Mouse (Mus musculus): Measurements from ENCODE around the gene Pomt2.

The Pomt2 gene

DNA sequence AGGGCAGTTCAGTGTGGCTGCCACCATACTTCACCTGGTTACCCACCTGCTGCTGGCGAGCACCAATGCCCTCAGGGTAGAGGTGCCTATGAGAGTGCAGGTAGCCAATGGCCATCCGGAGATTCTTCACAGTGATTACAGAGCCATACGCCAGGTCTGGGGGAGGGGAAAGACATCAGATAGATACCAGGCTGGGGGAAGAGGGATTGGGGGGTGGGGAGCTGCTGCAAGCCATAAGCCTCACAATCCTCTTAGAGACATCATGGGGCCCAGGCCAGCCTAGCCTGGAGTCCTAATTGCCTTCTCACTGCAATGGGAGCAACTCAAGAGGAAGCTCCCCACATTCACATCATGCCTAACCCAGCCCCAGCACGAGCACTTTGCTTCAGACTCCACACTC, 20.5 kb downstream of the Pomt2 start:
- DNase-seq, result no peak

DNA sequence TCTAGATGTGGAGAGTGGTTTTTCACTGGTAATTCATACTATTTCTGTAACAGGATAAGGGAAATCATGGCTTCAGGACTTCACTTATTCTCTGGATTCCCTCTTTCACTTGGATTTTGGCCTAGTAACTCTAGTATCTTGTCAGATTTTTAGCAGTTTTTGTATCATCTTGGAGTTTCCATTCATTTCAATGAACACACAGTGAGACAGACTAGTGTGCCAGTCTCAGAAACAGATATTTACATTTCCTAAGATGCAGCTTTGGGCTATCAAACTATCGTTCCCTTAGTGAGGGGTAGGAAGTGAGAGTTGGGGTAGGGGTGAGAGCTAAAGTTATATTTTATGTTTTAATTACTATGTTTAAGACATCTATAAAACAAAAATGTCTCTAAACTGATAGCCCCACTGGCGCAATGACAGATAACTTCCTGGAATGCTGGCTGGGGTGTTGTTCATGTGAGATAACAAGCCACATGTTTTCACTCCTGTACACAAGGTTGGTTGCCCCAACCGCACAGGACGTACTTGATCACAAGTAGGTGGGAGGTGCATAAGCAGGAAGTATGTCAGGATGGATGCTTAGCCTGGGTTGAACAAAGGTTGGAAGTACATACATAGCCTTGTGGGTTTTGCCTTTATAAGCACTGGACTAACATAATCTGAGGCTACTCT, 25.7 kb downstream of the Pomt2 start:
- DNase-seq, result no peak

DNA sequence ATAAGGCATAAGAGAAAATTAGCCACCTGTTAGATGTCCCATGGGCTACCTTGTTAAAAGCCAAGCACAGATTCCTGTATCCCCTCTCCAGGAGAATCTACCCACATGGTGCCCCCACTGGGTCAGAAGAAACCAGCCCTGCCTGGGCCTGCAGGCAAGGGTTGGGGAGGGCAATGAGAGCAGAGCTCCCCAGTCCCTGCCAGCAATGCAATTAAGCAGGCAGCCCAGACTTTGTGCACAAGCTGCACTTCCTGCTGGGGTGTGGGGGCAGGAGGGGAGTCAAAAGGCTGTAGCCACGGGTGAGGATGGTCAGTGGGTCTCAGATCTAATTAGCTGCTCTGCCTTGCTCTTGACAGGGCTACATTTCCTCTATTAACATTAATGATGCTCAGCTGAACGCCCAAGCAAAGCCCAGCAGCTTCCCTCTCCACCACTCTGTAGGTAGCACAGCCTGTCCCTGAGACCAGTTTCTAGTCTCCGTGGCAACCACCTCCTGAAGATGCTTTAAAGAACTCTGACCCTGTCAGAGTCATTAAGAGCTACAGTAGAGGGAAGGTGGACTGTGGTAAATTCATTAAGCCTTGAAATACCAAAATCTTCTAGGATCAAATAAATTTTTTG, 40.3 kb downstream of the Pomt2 start:
- no peak for DNase-seq

DNA sequence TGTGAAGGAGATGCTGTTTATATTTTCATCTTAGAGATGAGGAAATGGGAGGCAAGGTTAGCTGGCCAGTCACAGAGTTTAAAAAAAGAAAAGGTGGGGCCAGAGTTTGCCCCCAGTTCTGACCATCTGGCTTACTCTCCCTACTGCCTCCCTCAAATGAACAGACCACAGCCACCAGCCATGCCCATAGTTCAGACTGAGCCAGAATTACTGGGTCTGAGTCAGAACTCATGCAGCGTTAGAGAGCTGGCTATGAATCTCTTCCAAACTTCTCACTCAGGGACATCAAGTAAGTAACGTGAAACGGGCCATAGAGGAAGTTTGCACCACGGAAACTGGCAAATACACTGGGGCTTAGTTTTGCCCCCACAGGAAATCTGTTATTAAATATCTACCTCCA, 43.0 kb downstream of the Pomt2 start:
- no peak for DNase-seq

DNA sequence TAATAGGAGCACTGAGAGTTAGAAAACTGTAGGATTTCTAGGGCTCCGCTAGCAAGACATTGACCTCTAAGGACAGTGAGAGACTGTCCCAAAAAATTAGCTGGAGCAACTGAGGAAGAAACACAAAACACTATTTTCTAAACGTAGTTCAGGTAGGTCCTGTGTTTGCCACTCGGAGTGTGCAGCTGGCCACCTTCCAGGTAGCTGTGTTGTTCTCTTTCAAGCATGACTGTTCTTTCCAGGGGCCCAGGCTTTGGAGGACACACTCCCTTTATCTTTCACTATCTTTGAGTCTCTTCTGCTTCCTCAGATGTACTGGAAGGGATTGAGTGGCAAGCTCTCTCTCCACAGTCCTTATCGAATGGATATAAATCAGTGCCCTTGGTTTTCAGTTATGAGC, 44.3 kb downstream of the Pomt2 start:
- no peak for DNase-seq

DNA sequence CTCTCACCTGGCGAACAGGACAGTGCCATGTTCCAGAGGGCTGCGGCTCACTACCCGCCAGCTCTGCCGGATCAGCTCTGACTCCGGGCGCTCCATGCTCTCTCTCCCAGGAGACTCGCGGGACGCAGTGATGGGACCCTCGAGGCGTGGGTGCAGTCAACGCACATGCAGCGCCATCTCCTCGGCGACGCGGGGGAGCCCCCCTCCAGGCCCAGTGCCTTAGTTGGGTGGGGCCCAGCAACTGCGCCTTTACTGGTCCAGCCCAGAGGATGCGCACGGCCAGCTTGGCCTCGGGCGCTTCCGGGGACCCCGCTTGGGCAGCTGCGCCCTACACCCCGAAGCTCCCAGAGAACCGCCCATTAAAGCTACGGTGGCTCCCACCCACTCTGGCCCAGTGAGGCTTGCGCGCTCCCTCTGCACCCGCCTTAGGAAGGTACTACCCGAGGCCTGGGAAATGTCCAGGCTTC, 45.6 kb downstream of the Pomt2 start, which contains the start of gene Ngb:
Ngb (minus strand) TSS at position 375 of the 467 bp plus-strand sequence.
- no peak for DNase-seq

DNA sequence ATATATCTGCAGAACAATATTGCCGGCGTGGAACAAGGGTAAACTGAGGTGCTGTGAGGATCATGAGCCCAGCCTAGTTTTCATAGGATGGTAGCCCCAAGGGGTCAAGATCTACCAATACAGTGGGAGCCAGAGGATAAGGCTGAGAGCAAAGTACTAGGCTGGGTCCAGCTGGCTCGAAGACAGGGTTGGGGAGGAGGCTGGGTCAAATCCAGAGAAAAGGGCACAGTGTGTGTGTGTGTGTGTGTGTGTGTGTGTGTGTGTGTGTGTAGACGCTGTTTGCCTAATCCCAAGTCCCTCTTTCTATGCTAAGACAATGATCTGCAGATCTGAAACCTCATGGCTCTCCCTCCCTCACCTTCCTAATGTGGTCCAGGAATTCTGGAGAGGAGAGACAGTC, 47.4 kb downstream of the Pomt2 start:
- no peak for DNase-seq

DNA sequence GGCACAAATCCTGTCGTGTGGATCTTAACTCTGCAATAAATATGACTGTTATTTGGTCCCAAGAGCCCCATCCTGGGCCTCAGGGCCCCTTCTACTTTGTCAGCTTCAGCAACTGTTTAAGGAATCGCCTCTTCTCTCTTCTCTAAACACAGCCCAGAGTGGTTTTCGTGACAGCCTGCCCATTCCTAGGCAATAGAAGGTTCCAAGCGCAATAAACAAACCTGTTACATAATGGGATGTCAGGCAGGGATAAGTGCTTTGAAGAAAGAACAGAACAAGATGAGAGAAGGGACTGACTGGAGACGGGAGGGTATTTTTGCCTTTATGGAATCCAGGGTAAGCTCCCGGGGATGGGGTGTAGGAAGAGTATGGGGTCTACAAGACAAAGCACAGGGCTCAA, 54.1 kb downstream of the Pomt2 start:
- no peak for DNase-seq

DNA sequence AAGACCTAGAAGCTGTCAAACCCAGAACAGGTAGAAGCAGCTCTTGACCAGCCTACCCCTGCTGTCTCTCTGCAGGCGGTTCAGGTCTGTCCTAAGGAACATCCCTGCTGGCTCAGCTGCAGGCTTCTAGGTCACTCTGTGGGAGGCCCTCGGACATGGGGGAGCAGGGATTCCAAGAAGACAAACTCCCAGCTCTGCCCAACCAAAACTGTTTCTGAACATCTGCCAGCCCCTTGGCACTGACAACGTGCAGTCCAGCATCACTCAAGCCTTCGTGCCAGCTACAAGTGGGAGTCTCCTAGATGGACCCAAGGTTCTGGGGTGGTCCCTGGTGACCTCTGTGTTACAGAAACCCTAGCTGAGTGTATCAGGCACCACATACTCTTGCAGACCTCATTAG, 54.5 kb downstream of the Pomt2 start:
- no peak for DNase-seq

DNA sequence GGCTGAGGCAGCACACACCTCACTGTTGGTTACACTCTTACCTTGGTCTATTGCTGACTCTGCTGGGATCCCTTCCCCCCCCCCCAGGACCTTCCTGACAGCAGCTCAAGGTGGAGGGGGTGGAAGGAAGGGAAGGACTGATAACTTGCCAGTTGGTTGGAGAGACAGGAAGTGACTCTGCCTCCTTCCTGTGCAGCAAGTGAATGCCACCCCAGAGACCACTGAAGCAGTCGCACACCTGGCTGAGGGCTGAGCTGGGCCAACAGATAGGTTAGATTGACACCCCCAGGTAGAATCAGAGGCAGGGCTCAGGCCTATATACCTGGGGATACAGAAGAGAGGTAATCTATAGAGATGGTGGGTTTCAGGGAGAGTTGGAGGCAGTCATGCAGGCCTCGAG, 55.9 kb downstream of the Pomt2 start:
- no peak for DNase-seq

DNA sequence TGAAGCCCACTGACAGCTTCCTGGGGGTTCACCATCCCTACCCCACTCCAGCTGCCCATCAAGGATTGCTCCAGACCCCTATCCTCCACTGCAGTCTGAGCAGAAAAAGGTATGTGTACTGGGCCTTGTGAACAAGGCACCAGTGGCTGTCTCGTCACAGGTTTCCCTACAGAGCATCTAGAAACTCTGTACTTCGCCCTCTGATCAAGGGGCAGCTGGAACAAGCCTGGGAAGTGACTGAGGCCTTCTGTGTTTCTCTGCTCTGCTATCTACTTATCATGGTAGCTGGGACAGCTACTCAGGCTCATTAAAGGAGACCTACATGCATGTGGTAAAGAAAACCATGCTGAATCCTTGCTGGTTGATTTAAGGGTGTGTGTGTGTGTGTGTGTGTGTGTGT, 58.1 kb downstream of the Pomt2 start:
- DNase-seq, result no peak

DNA sequence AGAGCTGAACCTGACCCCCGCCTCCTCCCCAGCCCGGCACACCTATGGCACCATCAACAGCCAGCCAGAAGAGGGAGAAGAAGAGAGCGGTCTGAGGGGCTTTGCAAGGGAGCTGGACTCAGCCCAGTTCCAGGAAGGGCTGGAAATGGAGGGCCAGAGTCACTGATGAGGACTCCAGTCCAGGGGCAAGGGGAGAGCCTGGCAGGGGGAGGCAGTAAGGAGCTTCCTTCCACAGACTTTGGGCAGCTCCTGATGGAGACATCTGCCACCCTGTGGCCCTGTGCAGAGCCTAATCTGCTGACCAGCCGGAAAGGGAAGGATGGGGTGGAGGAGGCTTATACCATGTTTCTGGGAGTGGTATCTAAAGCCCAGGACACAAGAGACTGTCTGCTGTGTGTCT, 58.5 kb downstream of the Pomt2 start:
- no peak for DNase-seq

DNA sequence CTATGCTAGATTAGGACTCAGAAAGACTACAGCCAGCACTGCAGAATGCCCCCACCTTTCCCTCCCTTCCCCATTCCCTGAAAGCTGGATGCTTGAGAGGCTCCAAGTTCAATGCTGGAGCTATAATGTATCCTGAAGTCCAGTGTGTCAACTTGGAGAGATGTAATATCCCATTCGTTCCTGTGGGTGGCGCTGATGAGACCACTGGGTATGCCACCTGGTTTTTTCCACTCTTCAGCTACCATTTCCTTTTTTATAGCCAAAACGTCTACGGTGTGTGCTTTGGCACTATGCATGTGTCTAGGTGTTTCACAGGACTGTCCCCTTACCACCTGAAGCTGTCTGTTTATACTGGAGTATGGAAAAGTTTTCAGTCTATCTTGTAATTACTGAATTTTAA, 59.4 kb downstream of the Pomt2 start:
- no peak for DNase-seq

DNA sequence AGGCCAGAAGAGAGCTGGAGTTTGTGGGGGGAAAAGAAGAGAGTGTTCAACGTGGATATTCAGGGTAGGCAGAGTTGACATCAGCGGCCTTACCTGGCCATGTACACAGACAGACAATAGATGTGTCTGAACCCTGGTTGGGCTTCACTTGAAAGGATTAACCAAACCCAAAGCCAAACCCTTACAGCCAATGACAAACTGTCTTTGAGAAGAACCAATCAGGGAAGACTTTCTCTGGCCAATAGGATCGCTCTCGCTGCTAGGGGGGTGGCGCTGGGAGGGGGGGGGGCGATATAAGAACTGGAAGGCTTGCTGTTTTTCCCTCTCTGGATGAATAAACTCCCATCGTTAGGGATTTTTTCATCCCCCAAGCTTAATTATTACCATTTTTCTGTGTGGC, 60.5 kb downstream of the Pomt2 start:
- DNase-seq, result no peak

DNA sequence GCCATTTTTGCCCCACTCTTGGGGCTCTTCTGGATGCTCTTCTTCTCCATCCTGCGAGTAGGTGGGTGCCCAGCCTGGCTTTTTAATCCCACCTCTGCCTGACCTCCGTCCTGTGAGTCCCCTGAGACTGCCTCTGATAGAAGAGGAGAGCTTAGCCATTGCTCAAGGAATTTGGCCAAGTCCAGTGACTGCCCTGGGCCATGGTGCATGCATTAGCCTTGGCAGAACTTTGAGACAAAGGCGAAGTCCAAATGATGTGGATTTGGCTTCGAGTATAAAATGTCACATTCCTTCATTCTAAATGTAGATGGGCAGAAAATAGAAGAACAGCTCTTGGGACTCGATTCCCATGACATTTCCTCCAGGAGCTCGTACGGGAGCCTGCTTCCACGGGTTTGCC, 65.0 kb downstream of the Pomt2 start:
- DNase-seq, result no peak

DNA sequence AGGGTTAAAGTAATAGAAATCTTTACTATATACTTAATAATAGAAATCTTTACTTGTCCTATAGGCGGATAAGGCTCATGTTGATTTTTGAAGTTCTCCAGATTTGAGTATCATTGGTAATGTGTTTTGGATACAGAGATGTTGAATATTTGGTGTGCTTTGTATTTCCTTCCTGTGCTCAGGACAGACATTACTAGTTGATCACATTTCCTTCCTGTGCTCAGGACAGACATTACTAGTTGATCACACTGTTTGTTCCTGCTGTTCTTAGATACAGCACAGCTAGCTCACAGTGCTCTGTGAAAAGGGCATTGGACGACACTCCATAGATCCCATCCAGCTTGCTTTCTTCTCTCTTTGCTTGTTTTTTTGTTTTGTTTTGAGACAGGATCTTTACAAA, 71.2 kb downstream of the Pomt2 start:
- no peak for DNase-seq

DNA sequence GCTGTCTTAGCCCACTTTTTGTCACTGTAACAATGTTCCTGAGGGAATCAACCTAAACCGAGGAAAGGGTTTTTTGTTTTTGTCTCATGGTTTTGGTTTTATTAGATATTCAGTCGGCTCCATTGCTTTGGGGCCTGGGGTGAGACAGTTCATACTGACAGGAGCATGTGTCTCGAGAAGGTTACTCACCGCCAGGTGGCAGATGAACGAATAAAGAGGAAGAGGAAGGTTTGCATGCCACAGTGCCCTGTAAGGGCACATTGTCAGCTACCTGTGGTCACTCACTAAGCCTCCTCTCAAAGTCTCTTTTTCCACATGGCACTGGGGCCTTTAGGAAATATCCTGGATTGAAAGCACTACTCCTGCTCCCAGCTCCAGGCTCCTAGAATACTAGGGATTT, 77.2 kb downstream of the Pomt2 start:
- DNase-seq, result no peak

DNA sequence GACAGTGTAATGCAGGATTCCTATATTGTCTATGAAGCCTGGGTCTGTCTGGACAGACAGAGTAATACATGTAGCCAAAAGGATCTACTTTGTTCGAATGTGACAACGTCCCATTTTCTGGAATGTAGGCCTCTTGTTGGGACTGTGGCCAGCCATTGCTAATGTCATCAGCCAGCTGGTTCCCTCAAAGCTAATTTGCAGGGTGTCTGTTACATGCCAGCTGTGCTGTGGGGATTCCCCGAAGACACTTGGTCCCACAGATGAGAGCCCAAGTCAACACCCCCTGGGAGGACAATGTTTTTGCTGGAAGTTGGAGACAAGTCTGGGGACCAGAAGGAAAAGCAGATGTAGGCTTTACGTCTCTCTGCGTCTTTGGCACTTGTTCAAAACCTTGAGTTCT, 81.3 kb downstream of the Pomt2 start:
- no peak for DNase-seq

DNA sequence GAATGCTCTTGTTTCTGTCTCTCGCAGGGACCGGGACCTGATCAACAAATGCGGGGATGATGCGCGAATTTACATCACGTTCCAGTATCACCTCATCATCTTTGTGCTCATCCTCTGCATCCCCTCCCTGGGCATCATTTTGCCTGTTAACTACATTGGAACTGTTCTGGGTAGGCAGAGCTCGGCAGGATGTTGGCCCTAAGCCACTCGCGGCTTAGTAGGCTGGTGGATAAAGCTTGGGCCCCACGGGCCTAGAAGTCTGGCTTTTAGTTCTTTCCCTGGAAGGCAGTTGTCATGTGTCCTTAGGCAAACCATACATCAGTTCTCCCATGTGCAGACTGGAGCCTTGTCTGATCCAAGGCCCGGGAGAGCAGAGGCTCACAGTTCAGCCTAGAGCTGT, 82.3 kb downstream of the Pomt2 start:
- no peak for DNase-seq

DNA sequence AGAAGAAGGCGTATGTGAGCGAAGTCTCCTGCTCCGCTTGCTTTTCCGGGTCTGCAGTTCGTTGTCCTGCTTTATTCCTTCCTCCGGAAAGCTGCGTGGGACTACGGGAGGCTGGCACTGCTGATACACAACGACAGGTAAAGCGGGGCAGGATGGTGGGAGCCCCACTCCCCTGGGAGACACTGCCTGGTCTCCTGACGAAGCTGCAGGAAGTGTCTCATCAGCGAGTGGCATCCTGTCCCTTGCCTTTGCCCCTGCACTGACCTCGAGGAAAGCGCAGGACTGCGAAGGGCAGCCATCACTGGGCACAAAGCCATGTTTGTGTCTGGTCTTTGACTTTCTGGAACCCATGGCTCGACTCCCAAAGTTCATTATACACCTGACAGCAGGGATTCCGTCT, 90.7 kb downstream of the Pomt2 start:
- DNase-seq, result no peak

Data from thymus, postnatal 36 days (tissue).